Mouse (Mus musculus) urinary bladder, postnatal 36 days (tissue): ENCODE data around the gene Sema3a.
"Not testable (repeated sequence)": the region's sequence is repeated elsewhere in the genome, so short reads cannot be mapped to it uniquely, and the experiment has no call there.

Source experiments
- DNase-seq, 2 experiments: peaks; one replicate each; pipeline ENCODE4 v3.0.0; 2022; ENCODE audit warnings: low spot score in 2 of 2, mixed read lengths in 1 of 2

The Sema3a gene

DNA sequence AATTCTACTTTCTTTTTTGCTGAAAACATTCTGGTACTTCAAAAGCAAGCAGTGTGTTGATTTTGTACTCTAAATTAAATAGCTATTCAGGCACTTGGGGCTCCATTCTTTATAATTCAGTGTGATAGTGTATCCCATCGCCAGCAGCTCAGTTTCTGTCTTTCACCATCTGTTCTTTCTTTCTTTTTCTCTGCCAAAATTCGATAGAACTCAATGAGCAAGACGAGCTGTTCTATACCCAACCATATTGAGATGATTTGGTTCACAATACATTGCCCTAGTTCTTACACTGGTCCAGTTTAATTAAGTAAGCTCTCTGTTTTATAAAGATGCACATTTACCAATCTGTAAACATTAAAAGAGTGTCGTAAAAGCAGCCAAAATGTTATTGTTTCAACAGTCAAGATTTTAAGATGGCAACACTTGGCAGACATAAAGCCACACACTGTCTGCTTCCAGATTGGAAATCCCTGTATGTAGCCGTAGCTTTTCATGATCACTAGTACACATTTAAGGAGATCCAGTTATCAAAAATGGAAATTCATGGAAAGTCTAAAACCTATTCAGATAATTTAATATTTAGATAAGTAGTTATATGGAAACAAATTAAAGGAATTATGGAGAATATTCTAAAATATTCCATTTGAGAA lies 296.2 kb downstream of the Sema3a start:
- no peak for DNase-seq

- DNase-seq, result peak in 1 of 2 experiments; percentile 1
Measured at GRCm38 (mm10) chr5:13428702-13429101, 303.5 kb downstream of the Sema3a start.

DNA sequence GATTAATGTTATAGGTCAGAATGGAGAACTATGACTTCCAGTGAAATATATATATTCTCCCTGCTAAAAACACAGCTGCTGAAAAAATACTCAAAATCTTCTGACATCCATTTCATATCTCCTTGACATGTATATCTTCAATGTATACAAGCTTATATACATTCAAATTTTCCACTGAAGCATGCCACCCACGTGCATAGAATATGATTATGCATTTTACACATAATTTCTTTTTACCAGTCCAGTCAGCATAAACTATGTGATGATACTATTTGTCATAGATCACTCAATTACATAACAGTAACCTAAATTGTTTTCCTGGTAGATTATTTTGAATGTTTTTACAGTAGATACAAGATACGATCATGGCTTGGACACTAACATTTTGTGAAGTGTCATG lies 306.6 kb downstream of the Sema3a start:
- no peak for DNase-seq

DNA sequence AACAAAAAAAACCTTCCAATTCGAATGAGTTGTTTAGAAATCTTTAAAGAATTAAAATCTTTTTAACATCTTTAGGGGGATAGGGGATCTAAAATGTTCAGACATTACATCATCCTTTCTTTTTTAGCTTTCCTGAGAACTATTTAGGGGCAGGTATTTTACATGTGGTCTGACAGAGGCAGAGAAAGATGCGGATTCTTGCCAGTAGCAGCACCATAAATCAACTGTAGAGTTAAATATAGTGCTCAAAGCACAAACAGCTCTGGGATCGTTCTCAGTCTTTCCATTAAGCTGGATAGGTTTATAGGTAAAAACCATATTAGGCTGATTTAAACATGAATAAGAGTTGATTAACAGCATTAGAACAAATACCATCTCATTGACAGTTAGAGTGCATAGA lies 307.4 kb downstream of the Sema3a start:
- no peak for DNase-seq

GRCm38 (mm10) chr5:13433303-13433702 lies 308.1 kb downstream of the Sema3a start:
- no peak for DNase-seq

DNA sequence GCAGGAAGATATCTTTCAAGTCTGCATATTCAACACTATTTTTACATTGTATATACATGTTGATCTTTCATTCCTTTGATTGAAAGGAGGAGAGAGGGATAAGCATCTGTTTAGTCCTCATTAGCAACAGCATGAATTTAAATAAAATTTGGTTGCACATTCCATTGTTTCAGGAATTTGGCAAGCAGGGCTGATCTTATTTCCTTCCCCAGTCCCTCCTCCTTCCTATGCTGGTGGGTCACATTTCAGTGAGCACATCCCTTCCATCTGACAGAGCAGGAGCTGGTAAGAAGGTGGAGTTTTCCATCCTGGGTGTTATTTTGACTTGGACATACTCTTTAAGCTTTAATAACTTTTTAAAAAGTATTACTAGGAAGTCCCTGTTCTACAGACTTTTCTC lies 315.9 kb downstream of the Sema3a start:
- DNase-seq, result no peak

DNA sequence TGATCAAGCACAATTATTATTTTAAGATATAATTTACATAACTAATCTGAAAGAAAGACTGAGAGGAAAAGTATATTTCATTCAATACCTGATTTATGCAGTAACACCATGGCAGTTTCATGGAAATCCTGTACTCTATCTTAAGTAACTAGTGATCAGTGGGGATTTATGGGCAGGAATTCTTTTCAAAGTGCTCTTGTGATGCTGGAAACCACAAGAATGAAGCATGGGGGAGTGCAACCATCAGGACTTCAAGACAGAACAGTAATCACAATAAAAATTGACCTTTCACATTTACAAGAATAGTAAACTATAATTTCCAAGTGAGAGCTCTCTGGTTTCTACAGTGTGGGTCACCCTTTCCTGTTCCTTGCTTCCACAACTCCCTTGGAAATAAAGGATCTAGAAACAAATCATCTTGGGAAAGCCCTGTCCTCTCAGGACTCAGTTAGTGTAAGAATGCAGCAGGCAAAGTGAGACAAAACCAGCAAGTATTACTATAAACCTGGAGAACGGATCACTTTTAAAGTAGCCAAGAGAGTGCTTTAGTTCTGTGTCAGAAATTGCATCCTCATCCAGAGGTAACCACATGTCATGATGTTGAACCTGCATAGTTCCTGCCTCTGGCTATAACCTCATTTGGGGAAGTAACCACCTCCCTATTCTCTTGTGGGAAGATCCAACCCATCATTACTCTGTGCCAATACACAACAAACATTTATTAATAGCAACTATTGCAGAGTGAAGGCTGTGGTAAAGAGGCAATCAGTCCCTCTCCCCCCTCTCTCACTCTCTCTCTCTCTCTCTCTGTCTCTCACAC lies 335.2 kb downstream of the Sema3a start:
- no peak for DNase-seq

GRCm38 (mm10) chr5:13468856-13469255 lies 343.6 kb downstream of the Sema3a start:
- DNase-seq, result no peak

DNA sequence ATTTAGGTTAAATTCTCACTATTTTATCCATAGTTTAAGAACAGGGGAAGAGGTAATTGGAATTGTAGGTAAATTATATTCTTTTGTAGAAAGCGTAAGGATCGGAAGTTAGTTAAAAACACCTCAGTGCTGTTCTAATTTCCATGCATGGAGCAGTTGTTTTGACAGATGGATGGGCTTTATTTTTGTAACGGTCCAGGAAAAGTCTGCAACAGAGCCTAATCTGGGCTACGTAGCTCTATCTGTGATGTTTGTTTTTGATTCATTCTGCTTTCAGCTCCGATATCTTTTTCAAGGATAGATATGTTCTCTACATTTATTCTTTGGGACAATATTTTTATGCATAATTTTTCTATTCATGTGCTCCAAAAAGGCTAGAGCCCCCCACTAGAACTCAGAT lies 344.2 kb downstream of the Sema3a start:
- no peak for DNase-seq

DNA sequence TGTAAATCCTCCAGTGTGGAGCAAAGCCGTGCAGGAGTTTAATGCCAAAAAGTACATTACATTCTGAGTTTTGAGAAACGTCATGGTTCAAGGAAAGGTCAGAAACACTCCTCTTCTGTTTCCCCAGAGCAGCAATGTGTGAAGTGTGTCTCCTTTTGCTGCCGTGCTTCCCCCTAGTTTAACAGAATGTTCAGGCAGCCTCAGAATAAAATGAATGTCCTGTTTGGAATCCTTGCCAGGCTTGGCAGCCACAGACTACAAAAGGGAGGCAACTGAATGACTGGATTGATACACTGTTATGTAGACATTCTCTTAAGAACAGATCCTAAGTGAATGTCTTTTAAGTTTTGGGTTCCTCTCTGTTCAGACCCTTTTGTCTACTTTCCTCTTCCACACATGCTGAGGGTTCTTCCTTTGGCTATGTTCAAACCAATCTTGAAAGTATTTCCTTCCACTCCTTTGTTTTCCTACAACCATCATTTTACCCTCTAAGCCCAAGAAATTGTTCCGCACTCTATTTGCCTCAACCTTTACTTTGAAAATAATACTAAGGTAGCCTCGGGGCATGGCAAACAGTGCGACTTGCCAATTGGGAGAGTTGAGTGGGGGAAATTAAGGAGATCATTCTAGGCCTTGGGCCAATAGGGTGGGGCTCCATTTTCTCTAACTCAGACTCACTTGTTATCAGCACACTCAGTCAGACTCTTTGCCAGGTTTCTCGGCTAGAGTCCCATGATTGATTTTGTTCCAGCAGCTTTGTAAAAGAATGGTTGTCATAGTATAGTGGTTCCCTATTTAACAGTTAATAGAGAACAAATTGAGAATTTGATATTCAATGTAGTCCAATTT lies 345.1 kb downstream of the Sema3a start:
- peak; percentile 13 to 38 for DNase-seq

DNA sequence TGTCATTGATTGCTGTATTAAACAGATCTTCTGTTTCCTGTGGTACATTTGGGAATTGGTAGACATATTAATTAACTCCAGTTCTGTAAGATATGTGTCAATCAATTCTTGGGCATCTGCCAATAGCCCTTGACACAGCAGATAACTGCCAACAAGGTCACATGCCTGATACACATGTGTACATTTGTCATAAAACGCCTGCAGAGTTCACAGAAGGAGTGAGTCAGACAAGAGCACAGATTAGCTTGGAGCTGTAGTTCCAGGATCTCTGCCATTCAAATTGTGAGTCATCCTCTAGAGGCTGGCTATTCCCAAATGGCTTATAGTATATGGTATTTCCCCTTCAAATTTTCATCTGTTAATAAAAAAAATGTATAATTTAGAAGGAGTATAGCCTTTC lies 352.4 kb downstream of the Sema3a start:
- DNase-seq, result no peak

DNA sequence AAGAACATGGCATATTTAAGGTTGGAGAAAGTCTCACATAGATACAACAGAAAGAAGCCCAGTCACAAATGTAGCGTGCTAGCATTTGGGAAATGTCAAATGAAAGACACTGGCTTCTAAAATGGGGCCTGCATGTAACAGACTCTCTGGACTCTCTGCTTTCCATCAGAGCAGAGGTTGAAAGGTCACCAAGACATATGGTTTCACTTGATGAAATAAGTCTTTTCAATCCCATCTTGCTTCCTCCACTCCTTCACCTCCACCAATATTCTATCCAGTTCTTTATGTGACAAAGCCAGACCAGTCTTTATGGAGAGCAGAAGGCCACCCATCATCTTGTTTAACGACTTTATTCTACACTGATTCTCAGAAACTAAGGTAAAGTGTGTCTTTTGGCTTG lies 363.5 kb downstream of the Sema3a start:
- no peak for DNase-seq

DNA sequence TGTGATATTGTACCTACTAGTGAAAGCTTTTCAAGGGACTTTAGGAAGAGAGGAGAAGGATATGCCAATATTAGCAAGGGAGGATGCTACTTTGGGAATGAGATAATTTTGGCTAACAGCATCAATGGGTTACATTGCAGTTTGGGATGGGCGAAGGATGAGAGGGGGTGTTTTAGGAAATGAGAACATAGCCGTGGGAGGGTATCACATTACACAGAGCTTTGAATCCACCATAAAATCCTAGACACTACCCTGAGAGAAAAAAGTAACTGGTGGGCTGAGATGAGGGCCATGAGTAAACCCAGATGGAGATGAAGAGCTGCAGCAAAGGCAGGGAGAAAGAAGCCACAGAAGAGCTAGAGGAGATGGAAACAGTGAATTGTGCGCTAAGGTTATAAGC lies 370.8 kb downstream of the Sema3a start:
- not testable (repeated sequence) for DNase-seq

DNA sequence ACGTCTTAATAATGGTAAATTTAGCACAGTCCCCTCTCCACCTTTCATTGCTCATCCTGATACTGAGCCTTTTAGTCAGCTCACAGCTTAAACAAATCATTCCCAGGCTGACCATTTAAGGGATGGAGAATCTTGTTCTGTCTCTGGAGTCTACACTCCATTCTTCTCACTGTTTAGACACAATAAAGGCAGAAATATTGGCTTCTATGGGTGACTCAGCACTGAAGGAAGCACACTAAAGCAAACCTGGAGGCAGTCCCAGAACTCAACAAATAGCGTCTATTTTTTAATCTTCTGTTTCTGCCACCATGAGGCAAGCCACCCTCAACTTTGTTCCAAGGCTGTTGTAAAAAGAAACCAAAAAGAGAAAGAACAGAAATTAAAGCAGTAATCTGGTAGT lies 374.6 kb downstream of the Sema3a start:
- no peak for DNase-seq

GRCm38 (mm10) chr5:13505839-13506499 lies 380.8 kb downstream of the Sema3a start:
- no peak for DNase-seq

DNA sequence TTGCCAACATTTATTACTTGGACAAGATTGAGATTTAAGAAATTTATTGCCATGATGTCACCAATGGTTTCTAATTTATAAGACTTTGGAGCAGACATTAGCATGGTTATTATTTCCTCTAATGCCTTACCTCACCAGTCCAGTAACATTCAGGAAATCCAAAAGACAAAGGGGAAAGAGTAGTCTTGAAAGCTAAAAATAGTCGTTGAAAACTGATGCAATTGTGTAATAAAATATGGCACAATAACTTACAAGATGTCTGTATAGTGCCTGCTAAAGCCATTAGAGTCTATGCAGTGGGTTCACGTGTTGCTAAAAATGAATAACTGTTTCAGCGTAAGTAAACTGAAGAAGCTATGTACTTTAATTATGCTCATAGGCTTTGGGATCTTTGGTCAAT lies 383.9 kb downstream of the Sema3a start:
- no peak for DNase-seq

- DNase-seq, result no peak
Measured at GRCm38 (mm10) chr5:13517018-13517417, 391.8 kb downstream of the Sema3a start.

- no peak for DNase-seq
Measured at GRCm38 (mm10) chr5:13525597-13525996, 400.4 kb downstream of the Sema3a start.

DNA sequence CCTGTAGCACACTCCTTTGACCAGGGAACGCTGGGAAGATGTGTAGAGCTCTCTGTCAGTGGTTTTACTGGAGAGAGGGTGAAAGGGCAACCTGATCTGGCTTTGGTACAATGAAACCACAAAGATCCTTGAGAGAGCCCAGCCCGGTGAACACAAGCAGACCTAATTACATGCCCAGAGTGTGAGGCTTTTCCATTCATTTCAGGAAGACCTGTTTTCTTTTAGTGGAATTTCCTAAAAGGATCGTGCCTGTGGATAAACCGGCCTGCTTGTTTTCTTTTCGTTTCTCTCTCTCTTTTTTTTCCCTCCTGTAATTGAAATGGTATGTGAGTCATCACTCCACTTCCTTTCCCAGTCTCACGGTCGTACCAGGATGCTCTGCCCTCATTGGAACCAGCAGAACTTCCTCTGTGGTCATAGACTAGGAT lies 401.8 kb downstream of the Sema3a start:
- DNase-seq, result no peak

GRCm38 (mm10) chr5:13529226-13529625 lies 404.0 kb downstream of the Sema3a start:
- DNase-seq, result no peak

- DNase-seq, result peak; percentile 7 to 10
Measured at GRCm38 (mm10) chr5:13547472-13548209, 422.4 kb downstream of the Sema3a start.
